Mouse (Mus musculus) myocyte (in vitro differentiated cells): Measurements from ENCODE around the gene Phf13. TPM values are rescaled to one million over a fixed set of nuclear protein-coding genes. Genes with fewer than 3 reads are reported as not detected.

ENCODE experiments used
- H3K27me3 ChIP-seq: one replicate; pipeline ENCODE4 v1.6.1; 2011; ENCODE audit not compliant: control insufficient read depth, insufficient read depth, insufficient read length
- H3K36me3 ChIP-seq: one replicate; pipeline ENCODE4 v1.6.1; 2011; ENCODE audit not compliant: control insufficient read depth, insufficient read depth
- H3K4me2 ChIP-seq: one replicate; pipeline ENCODE4 v1.6.1; 2011; ENCODE audit warnings: low read depth, control low read depth
- H3K4me3 ChIP-seq: one replicate; pipeline ENCODE4 v1.5.1; 2011; ENCODE audit warnings: mild to moderate bottlenecking, control low read depth, moderate library complexity
- H3K79me2 ChIP-seq: one replicate; pipeline ENCODE4 v1.6.1; 2011; ENCODE audit not compliant: control insufficient read depth, insufficient read depth
- H3ac ChIP-seq: one replicate; pipeline ENCODE4 v1.6.1; 2011; ENCODE audit not compliant: control insufficient read depth, insufficient read length
- CEBPB ChIP-seq: IDR thresholded peaks from 2 replicates; pipeline ENCODE4 v1.6.1; 2011; ENCODE audit warnings: mild to moderate bottlenecking, moderate library complexity; ENCODE audit not compliant: poor library complexity, insufficient read depth, severe bottlenecking
- E2F4 ChIP-seq: IDR thresholded peaks from one replicate; pipeline ENCODE4 v1.6.1; 2011; ENCODE audit warnings: mild to moderate bottlenecking, control low read depth, moderate library complexity; ENCODE audit not compliant: insufficient read depth
- MAX ChIP-seq: IDR thresholded peaks from one replicate; pipeline ENCODE4 v1.6.1; 2011; ENCODE audit warnings: low read depth, mild to moderate bottlenecking, control low read depth
- MYOD1 ChIP-seq, 3 experiments: IDR thresholded peaks; one replicate each; pipeline ENCODE4 v1.6.1; 2011; ENCODE audit warnings: control low read depth in 2 of 3, low read depth in 2 of 3, mild to moderate bottlenecking in 2 of 3, moderate library complexity in 1 of 3; ENCODE audit not compliant: insufficient read length in 2 of 3, control insufficient read depth in 1 of 3
- MYOG ChIP-seq, 3 experiments: IDR thresholded peaks; one replicate each; pipeline ENCODE4 v1.6.1; 2011; ENCODE audit warnings: control low read depth in 2 of 3, low read depth in 2 of 3, mild to moderate bottlenecking in 2 of 3; ENCODE audit not compliant: insufficient read length in 2 of 3, control insufficient read depth in 1 of 3, insufficient read depth in 1 of 3
- POLR2A ChIP-seq: IDR thresholded peaks from one replicate; pipeline ENCODE4 v1.6.1; 2011; ENCODE audit warnings: low read depth, mild to moderate bottlenecking, control low read depth, moderate library complexity; ENCODE audit not compliant: insufficient read length
- POLR2AphosphoS2 ChIP-seq: IDR thresholded peaks from one replicate; pipeline ENCODE4 v1.6.1; 2011; ENCODE audit warnings: low read depth, control low read depth; ENCODE audit not compliant: insufficient read length
- REST ChIP-seq: IDR thresholded peaks from one replicate; pipeline ENCODE4 v1.6.1; 2011; ENCODE audit warnings: mild to moderate bottlenecking, control low read depth, moderate library complexity; ENCODE audit not compliant: insufficient read depth, insufficient read length
- SRF ChIP-seq: IDR thresholded peaks from one replicate; pipeline ENCODE4 v1.6.1; 2011; ENCODE audit warnings: low read depth; ENCODE audit not compliant: control insufficient read depth, insufficient read length
- TCF12 ChIP-seq: IDR thresholded peaks from one replicate; pipeline ENCODE4 v1.6.1; 2011; ENCODE audit warnings: mild to moderate bottlenecking, control low read depth; ENCODE audit not compliant: poor library complexity, insufficient read depth, severe bottlenecking
- TCF3 ChIP-seq: IDR thresholded peaks from one replicate; pipeline ENCODE4 v1.6.1; 2011; ENCODE audit warnings: low read depth, control low read depth; ENCODE audit not compliant: insufficient read length
- USF1 ChIP-seq: IDR thresholded peaks from one replicate; pipeline ENCODE4 v1.6.1; 2011; ENCODE audit warnings: low read depth, mild to moderate bottlenecking, control low read depth, moderate library complexity
- polyA plus RNA-seq: library from polyadenylated mRNA; unstranded; fragments of >200 nt; fragmentation: generic; extraction: Trizol; gene quantifications from one replicate; pipeline ENCODE4 v1.2.1, GENCODE M21; 2012; ENCODE audit warnings: missing spikeins

Phf13 gene
- polyA plus RNA-seq, 1 experiment = 13.5 TPM

DNA sequence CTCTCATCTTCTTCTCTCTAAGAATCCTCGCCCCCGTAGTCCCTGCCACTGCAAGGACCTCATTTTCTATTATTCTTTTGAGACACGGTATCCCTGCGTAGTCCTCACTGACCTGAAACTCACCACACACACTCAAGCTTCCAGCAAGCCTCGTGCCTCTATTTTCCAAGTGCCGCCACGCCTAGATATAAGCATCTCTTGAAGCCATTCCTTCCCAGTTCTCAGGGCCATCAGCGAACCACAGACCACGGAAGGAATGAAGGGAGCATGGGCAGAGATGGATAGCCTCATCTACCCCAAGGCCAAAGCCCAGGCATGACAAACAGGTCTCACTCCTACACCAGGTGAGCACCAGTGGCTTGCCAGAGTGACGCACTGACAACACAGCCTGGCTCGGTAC, 28.5 kb upstream of the Phf13 start:
- Histone ChIP-seq H3ac (no peak overlapping the region), H3K27me3 (no peaks in the 10 kb centered on the region), H3K79me2 (peaks cover 20% of the 10 kb centered on the region), H3K36me3 (no peaks in the 10 kb centered on the region), H3K4me2 (no peak overlapping the region), H3K4me3 (no peak overlapping the region)
- TF ChIP-seq TCF12 (no peak), REST (no peak), TCF3 (no peak), MYOD1 (IDR thresholded peaks at IDR 0.05; ENCODE audit: control insufficient read depth in 1 of 3, insufficient read length in 2 of 3, low read depth in 2 of 3) (no peak), CEBPB (no peak), POLR2AphosphoS2 (no peak), E2F4 (no peak), USF1 (no peak), SRF (no peak), MYOG (IDR thresholded peaks at IDR 0.05; ENCODE audit: control insufficient read depth in 1 of 3, insufficient read depth in 1 of 3, insufficient read length in 2 of 3, low read depth in 2 of 3) (no peak), MAX (no peak), POLR2A (no peak)

DNA sequence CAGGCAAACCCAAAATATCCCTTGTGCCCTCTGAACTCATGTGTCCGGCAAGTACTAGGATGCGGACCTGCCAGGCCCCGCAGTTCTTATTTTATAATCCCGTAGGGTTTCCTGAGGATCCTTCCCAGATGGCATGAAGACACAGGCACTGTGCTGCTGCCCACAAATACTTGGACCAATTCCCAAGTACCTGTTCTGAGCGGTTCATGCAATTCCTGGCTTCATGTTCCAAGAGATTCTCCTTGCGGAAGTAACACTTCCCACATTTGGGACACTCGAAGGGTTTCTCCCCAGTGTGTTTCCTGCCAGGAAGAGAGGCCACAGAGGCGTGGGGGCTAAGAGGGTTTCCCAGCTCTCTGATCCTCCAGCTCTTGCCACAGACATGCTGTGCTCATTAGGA, 26.4 kb upstream of the Phf13 start:
- TF ChIP-seq MAX (no peak), E2F4 (no peak), USF1 (no peak), CEBPB (no peak), TCF3 (no peak), MYOD1 (IDR thresholded peaks at IDR 0.05; ENCODE audit: control insufficient read depth in 1 of 3, insufficient read length in 2 of 3, low read depth in 2 of 3) (no peak), TCF12 (no peak)
- Histone ChIP-seq H3ac (no peak overlapping the region), H3K4me2 (no peak overlapping the region), H3K36me3 (peaks cover 8% of the 10 kb centered on the region), H3K4me3 (no peak overlapping the region), H3K27me3 (no peaks in the 10 kb centered on the region), H3K79me2 (peaks cover 20% of the 10 kb centered on the region)

DNA sequence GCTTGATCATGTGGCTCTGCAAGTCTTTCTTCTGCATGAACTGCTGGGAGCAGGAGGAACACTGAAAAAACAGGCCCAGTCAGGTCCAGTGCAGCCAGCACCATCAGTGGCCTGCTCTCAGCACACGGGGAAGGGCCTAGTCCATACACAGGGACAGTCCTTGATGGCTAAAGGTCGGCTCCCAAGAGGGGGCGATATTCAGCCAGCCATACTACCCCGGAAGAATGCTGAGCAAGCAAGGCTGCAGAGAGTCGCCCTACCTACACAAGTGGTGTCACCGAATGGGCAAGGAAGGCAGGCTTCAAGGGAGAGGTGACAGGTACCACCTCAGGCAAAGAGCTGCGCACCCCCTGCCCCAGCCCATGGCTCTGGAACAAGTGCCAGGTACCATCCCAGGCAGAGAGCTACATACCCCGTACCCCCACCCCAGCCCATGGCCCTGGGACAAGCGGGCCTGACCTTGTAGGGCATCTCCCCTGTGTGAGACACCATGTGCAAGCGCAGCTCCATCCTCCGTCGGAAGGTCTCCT, 25.6 kb upstream of the Phf13 start:
- TF ChIP-seq MYOD1 (IDR thresholded peaks at IDR 0.05; ENCODE audit: control insufficient read depth in 1 of 3, insufficient read length in 2 of 3, low read depth in 2 of 3) = no peak
- TF ChIP-seq TCF12 = no peak
- no peak for TF ChIP-seq REST
- TF ChIP-seq TCF3 = no peak
- TF ChIP-seq MYOG (IDR thresholded peaks at IDR 0.05; ENCODE audit: control insufficient read depth in 1 of 3, insufficient read depth in 1 of 3, insufficient read length in 2 of 3, low read depth in 2 of 3) = no peak
- no peak for TF ChIP-seq MAX
- TF ChIP-seq CEBPB = no peak
- TF ChIP-seq POLR2A = no peak
- no peak for TF ChIP-seq E2F4
- no peak for TF ChIP-seq POLR2AphosphoS2
- Histone ChIP-seq H3K36me3 (peaks cover 8% of the 10 kb centered on the region), H3K4me3 (no peak overlapping the region), H3ac (no peak overlapping the region), H3K4me2 (no peak overlapping the region), H3K79me2 (peaks cover 15% of the 10 kb centered on the region), H3K27me3 (no peaks in the 10 kb centered on the region)

DNA sequence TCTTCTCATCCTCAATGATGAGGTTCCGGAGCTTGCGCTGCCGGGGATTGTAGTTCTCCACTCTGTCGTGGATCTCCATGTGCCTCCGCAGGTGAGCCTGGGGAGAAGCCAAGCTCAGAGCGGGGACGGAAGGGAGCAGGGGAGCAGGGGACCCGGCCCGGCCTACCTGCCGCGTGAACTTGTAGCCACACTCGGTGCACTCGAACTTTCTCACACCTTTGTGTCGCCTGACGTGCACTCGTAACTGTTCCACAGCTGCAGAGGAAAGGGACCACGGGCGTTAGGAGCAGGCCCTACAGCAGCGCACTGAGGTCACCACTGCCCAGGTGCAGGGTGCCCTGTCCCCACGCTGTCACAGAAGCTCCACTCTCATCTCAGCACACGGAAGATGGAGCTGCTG, 24.0 kb upstream of the Phf13 start:
- Histone ChIP-seq H3K4me3 (no peak overlapping the region), H3K27me3 (no peaks in the 10 kb centered on the region), H3K79me2 (peaks cover 10% of the 10 kb centered on the region), H3K4me2 (no peak overlapping the region), H3ac (no peak overlapping the region), H3K36me3 (peaks cover 12% of the 10 kb centered on the region)
- peak; percentile 58 for TF ChIP-seq POLR2AphosphoS2
- no peak for TF ChIP-seq MYOD1 (IDR thresholded peaks at IDR 0.05; ENCODE audit: control insufficient read depth in 1 of 3, insufficient read length in 2 of 3, low read depth in 2 of 3)

DNA sequence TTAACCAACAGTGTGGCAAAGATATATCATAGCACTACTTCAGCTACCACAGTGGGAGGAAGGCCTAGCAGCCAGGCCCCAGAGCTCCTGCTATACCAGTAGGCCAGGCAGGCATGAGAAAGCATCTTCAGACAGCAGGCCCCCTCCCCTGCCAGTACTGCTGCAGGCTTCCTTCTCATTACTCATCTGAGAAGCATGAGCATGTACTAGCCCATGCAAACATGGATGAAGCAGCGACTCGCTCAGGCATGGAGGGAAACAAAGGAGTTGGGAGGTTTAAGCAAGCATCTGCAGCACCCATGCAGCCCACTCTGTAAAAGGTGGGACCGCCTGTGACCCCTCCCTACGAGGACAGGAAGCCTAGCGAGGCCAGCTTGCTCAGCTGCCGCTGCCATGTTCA, 23.0 kb upstream of the Phf13 start:
- H3K4me3 ChIP-seq = no peak overlapping the region
- H3ac ChIP-seq = no peak overlapping the region
- peaks cover 14% of the 10 kb centered on the region for H3K36me3 ChIP-seq
- H3K79me2 ChIP-seq = peaks cover 7% of the 10 kb centered on the region
- TF ChIP-seq POLR2AphosphoS2 (no peak), SRF (no peak), E2F4 (no peak), TCF12 (no peak), CEBPB (no peak), MAX (no peak), REST (no peak), TCF3 (no peak), POLR2A (no peak), MYOD1 (IDR thresholded peaks at IDR 0.05; ENCODE audit: control insufficient read depth in 1 of 3, insufficient read length in 2 of 3, low read depth in 2 of 3) (no peak), USF1 (no peak), MYOG (IDR thresholded peaks at IDR 0.05; ENCODE audit: control insufficient read depth in 1 of 3, insufficient read depth in 1 of 3, insufficient read length in 2 of 3, low read depth in 2 of 3) (no peak)
- no peak overlapping the region for H3K4me2 ChIP-seq
- H3K27me3 ChIP-seq = no peaks in the 10 kb centered on the region
